8 mouse cellular contexts compared by ENCODE assay signal in genomic region chr2:181043437-181043836, GRCm38 (mm10). TPM values are rescaled to one million over a fixed set of nuclear protein-coding genes. Genes with fewer than 3 reads are reported as not detected.
DNase-seq lines count a peak whose midpoint lies in the region; ATAC-seq lines count a peak whose summit lies in the region.

Chrna4 (minus strand) TSS chr2:181043546.

- no peaks in the 10 kb centered on the region for H3K36me3 ChIP-seq in midbrain, embryonic 15.5 days (replicated peaks)

- no peaks in the 10 kb centered on the region for H3K27me3 ChIP-seq in midbrain, embryonic 15.5 days (replicated peaks)

- peak; percentile 49 to 50 for DNase-seq in cerebellum, postnatal 14 days
- DNase-seq in cerebellum, adult 11 months, result no peak
- peak; percentile 42 for DNase-seq in ovary, adult 18-20 months (ENCODE audit: low spot score)
- DNase-seq in ovary, postnatal 14 days (ENCODE audit: low spot score), result no peak
- DNase-seq in kidney, postnatal 14 days, result peak; percentile 65
- no peak for DNase-seq in urinary bladder, adult 2 months (ENCODE audit: low spot score)
- no peak for DNase-seq in thymus, postnatal 4 days

- ATAC-seq in midbrain, embryonic 15.5 days (replicated peaks), result no peak

- H3K9ac ChIP-seq in midbrain, embryonic 15.5 days, result no peak within 1 kb of the TSS

- 45% methylated on average over 3 of the region's 3 CpGs for WGBS in midbrain, embryonic 15.5 days

- no peak within 1 kb of the TSS for H3K4me3 ChIP-seq in midbrain, embryonic 15.5 days

- no peak within 1 kb of the TSS for H3K4me2 ChIP-seq in midbrain, embryonic 15.5 days

- peak within 1 kb of the TSS; percentile 53 for H3K27ac ChIP-seq in midbrain, embryonic 15.5 days

- H3K9me3 ChIP-seq in midbrain, embryonic 15.5 days, result no peaks in the 10 kb centered on the region

- peaks cover 37% of the 10 kb centered on the region for H3K4me1 ChIP-seq in midbrain, embryonic 15.5 days

RNA-seq across cellular contexts. Expression of gene Chrna4, which starts in this region (rescaled TPM):
- 46.3 and 55.9 TPM in 2 replicates for polyA plus RNA-seq in midbrain, embryonic 15.5 days (2015; fragmentation: Nextera tagmentation; extraction: Ambion mirVana)
- polyA plus RNA-seq in urinary bladder, adult 2 months (2012; rRNA removed), result 0.03 TPM in 2 replicates

Comparison
In these comparisons a context has a peak if more than half of its experiments do, and no peak if none do; other contexts are left out.
1. RNA of gene Chrna4 (polyA plus RNA-seq): 46.3 to 55.9 TPM in midbrain, embryonic 15.5 days; 0.03 TPM in urinary bladder, adult 2 months; every median in the first group is over 10 times any median in the second.
2. DNase-seq: peak in cerebellum, postnatal 14 days (2 of 2), ovary, adult 18-20 months (single experiment) and kidney, postnatal 14 days (single experiment); none in cerebellum, adult 11 months (single experiment), ovary, postnatal 14 days (single experiment), urinary bladder, adult 2 months (single experiment) and thymus, postnatal 4 days (single experiment).